Mouse (Mus musculus) heart, adult 2 months (tissue): ENCODE data around the gene Wdr78.

Source experiments
- CTCF ChIP-seq: fragments of 200-600 bp; IDR thresholded peaks from 2 replicates; pipeline ENCODE4 v1.8.1; 2022; ENCODE audit warnings: antibody characterized with exemption, mild to moderate bottlenecking, moderate library complexity
- EP300 ChIP-seq: fragments of 200-500 bp; IDR thresholded peaks from 2 replicates; pipeline ENCODE4 v1.6.1; 2011; ENCODE audit warnings: low read depth, low read length, control low read depth; ENCODE audit not compliant: insufficient read depth

GRCm38 (mm10) chr4:103098532-103098931 is 15.8 kb downstream of the Wdr78 start:
- TF ChIP-seq CTCF (no peak), EP300 (no peak)
